Mouse (Mus musculus): ENCODE results near the gene B3gnt2.
A peak's percentile ranks its signal among the peaks of the same experiment; 100 is the strongest.

B3gnt2 gene

GRCm38 (mm10) chr11:22860335-22861227, at the start of gene B3gnt2:
Gene B3gnt2, minus strand, starts transcription at chr11:22860961.
- DNase-seq, result peak; percentile 10

GRCm38 (mm10) chr11:22906453-22906865, 45.7 kb upstream of the B3gnt2 start:
- no peak for DNase-seq

DNA sequence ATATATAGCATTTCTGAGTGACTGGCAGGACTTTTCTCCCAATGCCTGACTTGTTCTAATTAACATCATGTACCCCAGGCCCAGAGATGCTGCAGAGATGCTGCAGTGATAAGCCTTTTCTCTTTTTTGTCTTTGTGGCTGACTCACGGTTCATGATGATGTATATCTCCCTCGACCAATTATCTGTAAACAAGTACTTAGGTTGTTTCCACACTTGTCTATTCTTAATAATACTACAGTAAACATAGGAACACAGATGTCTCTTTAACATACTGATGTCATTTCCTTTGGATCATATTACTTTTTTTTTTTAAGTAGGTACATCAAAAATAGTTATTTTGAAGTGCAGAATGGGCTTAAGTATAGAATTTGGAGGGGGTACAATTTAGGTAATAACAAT, 42.2 kb upstream of the B3gnt2 start:
- no peak for DNase-seq

GRCm38 (mm10) chr11:22900041-22900440, 39.3 kb upstream of the B3gnt2 start:
- no peak for DNase-seq

DNA sequence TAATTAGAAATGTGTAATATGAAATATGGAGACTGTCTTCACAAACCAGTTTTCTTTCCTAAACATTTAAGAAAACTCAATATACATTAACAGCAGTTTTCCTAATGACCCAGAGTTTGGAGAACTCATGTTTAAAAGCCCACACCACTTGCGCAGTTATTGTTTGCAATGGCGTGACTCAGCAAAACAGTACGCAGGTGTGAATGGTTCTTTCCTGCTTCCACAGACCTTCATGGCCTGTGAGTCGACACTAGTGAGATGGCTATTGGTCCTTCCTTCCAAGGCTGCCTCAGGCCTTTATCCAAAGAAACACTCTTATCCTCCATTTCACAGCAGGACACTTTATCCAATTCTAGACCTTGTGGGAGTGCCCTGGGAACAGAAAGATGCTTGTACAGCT, 36.9 kb upstream of the B3gnt2 start:
- no peak for DNase-seq

DNA sequence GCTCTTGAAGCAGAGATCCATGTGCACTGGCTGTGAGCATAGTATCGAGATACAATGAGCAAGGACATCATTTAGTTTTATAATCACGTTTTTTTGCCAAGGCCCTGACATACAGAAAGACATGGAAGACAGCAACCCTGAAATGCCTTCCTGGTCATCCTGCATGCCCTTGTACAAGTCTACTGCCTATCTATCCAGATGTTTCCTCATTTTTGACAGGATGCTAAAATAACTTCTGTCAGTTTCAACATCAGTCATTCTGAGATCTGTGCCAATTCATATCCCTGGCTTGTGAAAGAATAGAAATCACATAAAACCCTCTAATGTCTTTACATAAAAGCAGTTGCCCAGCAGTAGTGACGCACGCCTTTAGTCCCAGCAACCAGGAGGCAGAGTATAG, 36.4 kb upstream of the B3gnt2 start:
- DNase-seq, result no peak

GRCm38 (mm10) chr11:22893075-22893474, 32.3 kb upstream of the B3gnt2 start:
- no peak for DNase-seq

- no peak for DNase-seq
Observed at GRCm38 (mm10) chr11:22892466-22892865, 31.7 kb upstream of the B3gnt2 start.

- DNase-seq, result no peak
Observed at GRCm38 (mm10) chr11:22891876-22892275, 31.1 kb upstream of the B3gnt2 start.

DNA sequence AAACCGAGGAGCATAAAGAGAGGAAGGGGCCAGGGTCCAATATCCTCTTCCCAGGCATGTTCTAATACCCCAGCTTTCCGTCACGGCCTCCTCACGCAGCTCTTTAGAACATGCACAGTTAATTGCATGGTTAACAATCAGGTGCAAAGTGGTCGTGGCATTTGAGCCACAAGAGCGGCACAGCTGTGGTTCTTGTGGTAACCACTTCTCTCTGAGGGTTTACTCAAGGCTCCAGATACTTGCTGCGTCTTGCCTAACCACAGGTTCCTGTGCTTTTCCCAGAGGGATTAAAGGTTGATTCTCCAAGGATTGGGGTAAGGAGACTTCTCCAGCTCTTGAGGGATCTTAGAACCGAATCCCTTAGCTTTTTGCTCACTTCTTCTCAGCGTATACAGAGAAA, 30.5 kb upstream of the B3gnt2 start:
- DNase-seq, result no peak

DNA sequence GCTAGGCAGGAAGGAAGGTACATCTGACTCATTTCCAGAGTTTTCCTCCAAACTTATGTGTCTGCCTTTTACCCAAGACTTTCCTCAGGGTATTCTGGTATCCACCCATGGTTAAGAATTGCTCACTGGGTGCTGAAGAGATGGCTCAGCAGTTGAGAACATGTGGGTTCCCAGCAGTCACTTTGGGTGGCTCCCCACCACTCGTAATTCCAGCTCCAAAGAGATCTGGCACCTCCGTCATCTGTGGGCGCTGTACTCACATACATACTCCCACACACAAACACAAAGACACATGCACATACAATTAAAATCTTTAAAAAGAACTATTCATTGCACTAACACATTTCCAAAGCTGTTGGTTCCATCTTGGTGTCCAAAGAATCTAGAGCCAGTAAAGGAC, 28.5 kb upstream of the B3gnt2 start:
- no peak for DNase-seq

DNA sequence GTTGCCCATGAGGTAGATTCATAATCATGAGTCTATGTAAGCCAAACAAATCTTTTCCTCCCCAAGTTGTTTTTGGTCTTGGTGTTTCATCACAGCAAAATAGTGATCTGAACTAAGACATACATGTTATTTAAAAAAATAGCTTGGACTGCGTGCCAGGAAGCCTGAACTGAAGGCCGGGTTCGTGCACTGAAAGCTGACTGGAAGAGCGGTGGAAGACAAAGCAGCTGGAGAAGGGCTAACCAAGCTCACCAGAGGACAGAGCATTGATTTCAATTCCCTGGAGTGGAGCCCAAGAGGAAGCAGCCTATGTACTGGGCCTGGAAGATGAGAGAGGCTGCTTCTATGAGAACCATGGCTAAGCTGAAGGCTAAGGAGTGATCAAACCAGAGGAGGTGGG, 26.2 kb upstream of the B3gnt2 start:
- DNase-seq, result no peak

DNA sequence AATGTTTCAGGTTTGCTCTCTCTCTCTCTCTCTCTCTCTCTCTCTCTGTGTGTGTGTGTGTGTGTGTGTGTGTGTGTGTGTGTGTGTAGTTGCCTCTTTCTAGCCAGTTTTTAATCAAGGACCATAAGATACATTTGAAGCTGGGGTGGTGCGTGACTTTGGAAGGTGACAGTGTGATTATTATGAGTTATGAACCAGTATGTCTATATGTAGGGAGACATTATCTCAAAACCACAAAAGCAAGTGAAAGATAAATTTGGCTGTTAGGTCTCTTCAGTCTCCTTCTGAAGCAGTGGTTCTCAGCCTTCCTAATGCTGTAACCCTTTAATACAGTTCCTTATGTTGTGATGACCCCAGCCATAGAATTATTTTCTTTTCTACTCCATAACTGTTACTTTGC, 24.6 kb upstream of the B3gnt2 start:
- no peak for DNase-seq

DNA sequence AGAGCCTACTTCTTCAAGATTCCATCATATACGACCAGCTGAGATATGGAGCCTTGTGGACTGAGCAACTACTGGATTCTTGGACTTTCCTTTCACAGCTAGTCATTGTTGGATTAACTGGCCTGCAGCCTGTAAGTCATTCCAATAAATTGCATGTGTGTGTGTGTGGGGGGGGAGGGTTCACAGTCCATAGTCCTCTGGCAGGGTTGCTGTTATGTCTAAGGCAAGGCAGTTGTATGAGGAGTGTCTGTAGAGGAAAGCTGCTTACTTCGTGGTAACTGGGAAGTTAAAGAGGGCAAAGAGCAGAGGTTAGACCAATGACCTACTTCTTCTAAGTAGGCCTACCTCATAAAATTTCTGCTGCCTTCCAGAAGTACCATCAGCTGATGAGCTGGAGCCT, 22.9 kb upstream of the B3gnt2 start:
- DNase-seq, result no peak

DNA sequence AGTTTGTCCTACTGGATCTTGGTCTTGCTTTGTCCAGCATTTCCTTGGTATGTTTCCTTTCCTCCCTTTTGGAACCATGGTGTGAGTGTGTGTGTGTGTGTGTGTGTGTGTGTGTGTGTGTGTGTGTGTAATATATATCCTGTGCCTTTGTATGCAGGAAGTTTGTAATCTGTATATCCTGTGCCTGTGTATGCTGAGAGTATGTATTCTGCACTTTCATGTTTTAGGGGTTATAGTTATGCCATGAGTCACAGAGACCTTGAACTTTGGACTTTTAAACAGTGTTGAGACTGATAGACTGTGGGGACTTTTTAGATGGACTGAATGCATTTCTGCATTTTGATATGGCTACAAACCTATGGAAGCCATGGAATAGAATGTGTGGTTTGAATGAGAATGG, 22.2 kb upstream of the B3gnt2 start:
- no peak for DNase-seq

GRCm38 (mm10) chr11:22880383-22881172, 19.8 kb upstream of the B3gnt2 start:
- no peak for DNase-seq

GRCm38 (mm10) chr11:22879645-22880044, 18.9 kb upstream of the B3gnt2 start:
- DNase-seq, result no peak

- no peak for DNase-seq
Observed at GRCm38 (mm10) chr11:22876680-22877330, 16.0 kb upstream of the B3gnt2 start.

DNA sequence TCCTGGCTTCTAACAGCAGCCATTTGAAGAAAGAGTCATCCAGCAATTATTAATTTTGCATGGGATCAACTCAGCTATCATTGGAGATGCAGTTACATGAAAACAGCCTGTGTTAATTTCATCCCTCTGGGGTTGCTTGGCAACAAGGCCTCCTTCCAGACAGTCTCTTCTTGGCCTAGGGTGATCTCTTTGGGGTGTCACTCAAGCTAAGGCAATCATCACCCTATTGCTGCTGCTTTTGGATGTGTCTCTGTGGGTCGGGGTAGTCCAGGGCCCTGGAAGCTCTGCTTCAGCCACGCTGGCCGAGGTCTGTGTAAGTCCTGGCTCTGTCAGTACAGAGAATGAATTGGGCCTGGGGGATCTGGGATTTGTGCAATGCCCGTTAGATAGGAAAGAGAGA, 14.5 kb upstream of the B3gnt2 start:
- DNase-seq, result no peak

DNA sequence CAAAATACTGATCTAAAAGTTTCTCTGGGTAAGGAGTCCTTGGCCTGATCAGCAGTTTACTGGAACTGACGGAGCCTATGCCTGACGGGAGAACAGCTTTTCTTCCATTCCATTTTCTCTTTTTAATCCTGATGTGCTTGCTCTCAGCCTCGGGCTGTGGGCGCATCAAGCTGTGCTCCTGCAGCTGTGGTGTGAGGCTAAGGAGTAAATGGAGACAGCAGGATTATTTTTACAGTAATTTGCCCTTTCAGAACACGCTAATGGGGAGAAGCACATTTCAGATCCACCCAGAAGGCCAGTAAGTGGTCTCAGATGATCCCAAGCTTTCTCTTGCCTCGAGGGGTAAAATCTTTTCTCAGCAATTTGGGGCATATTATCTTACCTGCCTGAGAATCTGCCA, 14.0 kb upstream of the B3gnt2 start:
- DNase-seq, result no peak

DNA sequence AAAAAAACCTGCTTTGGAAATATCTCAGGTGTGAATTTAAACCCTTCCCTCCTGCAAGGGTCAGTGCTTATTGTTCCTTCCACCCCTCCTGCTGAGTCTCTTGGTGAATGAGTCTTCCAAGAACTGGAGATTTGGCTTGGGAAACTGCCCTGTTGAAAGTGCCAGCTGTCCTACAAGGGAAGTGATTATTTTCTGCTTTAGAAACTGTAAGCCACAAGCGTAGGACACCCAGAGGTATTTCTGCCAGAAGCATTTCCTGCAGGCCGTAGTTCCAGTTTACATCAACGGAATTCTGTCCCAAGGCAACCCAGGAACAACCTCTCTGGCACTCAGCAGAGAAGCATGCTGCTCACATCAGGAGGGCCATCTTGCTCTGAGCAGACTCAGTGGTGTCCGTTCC, 12.6 kb upstream of the B3gnt2 start:
- no peak for DNase-seq

GRCm38 (mm10) chr11:22872307-22872680, 11.5 kb upstream of the B3gnt2 start:
- DNase-seq, result no peak

DNA sequence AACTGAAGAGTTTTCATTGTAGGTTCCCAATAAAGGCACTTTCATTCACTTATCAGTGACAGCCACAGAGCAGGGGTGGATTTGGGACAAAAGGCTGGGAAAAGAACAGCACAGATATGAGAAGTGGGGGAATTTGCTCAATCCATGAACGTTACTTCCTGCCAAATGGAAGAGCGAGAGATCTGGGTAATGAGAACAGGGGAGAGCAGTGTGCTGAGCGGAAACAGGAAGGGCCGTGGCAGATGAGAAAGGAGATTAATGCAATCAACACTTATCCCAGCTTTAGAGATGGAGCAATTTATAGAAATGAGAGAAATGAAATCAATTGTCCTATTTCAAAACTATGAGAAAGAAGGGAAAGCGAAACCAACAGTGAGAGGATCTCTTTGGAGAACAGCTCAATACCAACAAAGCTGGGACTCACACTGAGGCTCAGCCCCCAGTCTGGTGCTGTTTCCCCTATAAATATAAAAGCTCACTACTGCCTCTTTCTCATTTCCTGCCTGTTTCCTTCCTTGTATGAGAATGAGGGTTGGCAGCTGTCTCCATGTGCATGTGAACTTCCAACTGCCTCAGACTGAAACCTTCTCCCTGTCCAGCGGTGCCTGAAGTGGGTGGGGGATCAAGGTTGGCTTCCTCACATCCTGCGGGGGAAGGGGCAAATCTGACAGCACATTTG, 11.0 kb upstream of the B3gnt2 start:
- no peak for DNase-seq

All from right cerebral cortex, postnatal 4 days (tissue).